Mouse (Mus musculus): ENCODE measurements around the gene Pnpla3. TPM values are rescaled to one million over a fixed set of nuclear protein-coding genes. Genes with fewer than 3 reads are reported as not detected.
"Not testable (repeated sequence)": the region's sequence is repeated elsewhere in the genome, so short reads cannot be mapped to it uniquely, and the experiment has no call there.

Pnpla3 gene
- 1 to 10 TPM in 1 of 4 experiments, under 1 TPM in 3; 0.34 to 2.4 (median 0.57) TPM for total RNA-seq (2022)

DNA sequence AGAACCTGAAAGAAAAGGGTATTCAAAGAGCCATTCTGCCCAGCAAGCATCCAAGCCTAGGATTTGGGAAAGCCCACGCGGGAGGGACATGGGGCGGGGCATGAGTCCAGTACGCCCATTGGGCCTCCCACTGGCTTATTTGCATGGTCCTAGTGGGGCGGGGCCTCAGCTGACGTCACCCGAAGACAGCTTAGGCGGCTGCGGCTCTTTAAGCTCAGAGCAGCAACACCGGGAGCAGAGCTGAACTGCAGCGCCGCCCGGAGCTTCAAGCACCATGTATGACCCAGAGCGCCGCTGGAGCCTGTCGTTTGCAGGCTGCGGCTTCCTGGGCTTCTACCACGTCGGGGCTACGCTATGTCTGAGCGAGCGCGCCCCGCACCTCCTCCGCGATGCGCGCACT, at the start of gene Pnpla3:
TSS of gene Pnpla3 (plus strand) at position 238 of the 400 bp plus-strand sequence.
- DNase-seq (ENCODE audit: low spot score), result peak; percentile 95

DNA sequence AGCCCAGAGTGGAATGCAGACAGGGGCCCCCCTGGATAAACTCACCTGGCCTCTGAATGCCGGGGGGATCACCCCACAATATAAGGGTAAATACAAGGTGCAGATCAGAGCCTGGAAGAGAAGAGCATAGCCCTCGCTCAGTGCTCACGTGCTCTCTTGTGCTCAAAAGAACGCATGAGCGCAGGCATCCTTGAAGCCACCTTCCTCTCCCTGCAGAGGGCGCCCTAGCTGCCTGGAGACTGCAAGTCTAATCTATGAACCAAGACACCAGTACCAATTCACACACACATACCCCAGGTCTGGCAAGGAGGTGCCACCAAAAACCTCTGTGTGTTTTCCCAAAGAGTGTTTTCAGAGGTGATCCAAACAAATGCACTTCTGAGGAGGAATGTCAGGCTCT, 47.0 kb upstream of the Pnpla3 start:
- DNase-seq (ENCODE audit: low spot score), result no peak

DNA sequence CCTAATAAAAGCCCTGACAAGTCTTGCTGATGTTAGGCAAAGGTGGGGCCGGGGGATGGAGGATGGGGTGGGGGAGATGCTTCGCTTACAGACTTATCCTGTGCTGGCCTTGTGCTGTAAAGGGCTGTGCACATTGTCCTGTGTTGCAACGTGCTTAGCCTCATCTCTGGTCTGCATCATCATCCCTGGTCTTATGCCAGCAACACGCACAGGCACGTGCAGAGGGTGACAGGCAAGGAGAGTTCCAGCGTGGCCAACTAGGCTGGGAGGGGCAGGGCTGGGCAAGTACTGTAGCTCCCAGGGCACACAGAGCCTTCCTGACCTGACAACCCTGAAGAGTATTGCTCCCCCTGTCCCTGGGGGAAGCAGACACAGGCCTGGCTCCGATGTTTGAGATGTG, 46.6 kb upstream of the Pnpla3 start:
- no peak for DNase-seq (ENCODE audit: low spot score)

DNA sequence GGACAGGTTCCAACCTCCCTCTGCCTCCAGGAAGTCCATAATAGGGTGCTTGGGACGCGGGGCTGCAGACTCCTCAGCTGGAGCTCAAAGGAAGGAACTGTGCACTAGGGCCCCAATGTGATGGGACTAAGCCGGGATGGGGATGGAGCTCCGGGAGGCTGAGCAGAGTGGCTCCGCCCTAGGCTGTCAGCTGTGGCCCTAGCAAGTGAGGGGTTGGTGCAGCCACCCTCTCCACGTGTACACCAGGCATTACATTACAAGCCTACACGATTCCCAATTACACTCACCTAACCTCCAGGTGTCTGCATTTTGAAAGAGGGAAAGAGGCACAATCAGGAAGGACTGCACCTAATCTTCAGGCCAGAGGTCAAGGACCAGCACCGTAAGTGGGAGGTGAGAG, 44.6 kb upstream of the Pnpla3 start, which contains the start of gene Pnpla5:
TSS of gene Pnpla5 (minus strand) at position 101 of the 400 bp plus-strand sequence.
- DNase-seq (ENCODE audit: low spot score), result no peak

DNA sequence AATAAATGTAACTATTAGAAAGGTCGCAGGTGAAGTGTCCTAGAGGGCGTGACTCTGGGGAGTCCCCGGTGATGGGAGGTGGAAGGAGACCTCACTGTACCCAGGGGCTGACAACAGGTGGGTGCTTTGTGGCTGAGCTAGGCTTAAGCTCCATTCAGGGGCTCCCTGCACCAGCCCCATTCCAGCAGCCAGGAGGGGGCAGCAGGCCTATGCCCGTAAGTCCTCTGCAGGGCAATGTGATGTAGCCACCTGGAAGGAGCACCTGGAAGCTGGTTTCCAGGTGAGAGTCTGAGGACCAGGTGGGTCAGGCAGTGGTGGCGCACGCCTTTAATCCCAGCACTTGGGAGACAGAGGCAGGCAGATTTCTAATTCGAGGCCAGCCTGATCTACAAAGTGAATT, 43.6 kb upstream of the Pnpla3 start:
- DNase-seq (ENCODE audit: low spot score), result no peak

- DNase-seq (ENCODE audit: low spot score), result no peak
Observed at GRCm38 (mm10) chr15:84126447-84126846, 41.2 kb upstream of the Pnpla3 start.

GRCm38 (mm10) chr15:84126871-84127270, 40.8 kb upstream of the Pnpla3 start:
- no peak for DNase-seq (ENCODE audit: low spot score)

DNA sequence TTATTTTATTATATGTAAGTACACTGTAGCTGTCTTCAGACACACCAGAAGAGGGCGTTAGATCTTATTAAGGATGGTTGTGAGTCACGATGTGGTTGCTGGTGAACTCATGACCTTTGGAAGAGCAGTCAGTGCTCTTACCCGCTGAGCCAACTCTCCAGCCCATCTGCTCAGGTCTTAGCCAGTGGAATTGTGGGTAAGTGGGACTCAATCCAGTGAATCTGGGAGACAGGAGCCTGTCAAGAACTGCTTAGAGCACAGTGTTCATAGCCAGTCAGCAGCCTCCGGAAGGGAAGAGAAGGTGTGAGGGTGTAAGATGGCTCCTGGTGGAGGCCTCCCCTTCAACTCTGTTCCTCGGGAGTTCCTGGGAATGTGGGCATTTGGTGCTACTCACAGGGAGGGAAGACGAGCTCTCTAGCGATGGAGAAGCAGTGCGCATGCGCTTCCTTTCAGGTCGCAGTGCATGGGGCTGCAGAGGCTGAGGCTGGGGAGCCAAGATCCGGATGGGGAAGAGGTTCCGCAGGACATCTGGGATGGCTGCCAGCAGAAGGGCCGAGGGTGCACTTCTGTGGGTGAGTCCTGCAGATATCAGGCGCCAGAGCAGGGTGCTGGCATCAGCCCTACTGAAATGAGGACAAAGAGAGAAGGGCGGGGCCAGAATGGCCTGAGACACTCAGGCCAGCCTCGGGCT, 36.4 kb upstream of the Pnpla3 start:
- DNase-seq (ENCODE audit: low spot score), result peak; percentile 73

DNA sequence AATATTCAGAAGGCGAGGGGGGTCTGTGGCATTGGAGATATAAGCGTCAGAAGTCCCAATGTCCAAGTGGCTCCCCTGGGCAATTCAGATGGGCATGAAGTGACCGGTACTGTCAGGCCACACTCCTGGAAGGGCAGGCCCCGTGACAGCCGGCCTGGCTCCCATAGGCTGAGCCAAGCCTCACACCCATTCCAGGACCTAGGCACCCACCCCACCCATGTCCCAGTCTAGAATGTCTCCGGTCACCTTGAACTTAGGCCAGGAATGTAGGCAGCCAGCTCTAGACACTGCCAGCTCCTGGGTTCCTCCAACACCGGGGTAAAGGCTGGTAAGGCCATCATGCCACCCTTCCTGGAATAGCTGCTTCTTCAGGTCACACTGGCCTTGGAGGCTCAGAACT, 35.7 kb upstream of the Pnpla3 start:
- DNase-seq (ENCODE audit: low spot score), result peak; percentile 73

- peak; percentile 67 for DNase-seq (ENCODE audit: low spot score)
Observed at GRCm38 (mm10) chr15:84133440-84133839, 34.2 kb upstream of the Pnpla3 start.

GRCm38 (mm10) chr15:84135472-84135871, 32.2 kb upstream of the Pnpla3 start:
- DNase-seq (ENCODE audit: low spot score), result no peak

GRCm38 (mm10) chr15:84136473-84137415, 30.9 kb upstream of the Pnpla3 start:
- DNase-seq (ENCODE audit: low spot score), result no peak

DNA sequence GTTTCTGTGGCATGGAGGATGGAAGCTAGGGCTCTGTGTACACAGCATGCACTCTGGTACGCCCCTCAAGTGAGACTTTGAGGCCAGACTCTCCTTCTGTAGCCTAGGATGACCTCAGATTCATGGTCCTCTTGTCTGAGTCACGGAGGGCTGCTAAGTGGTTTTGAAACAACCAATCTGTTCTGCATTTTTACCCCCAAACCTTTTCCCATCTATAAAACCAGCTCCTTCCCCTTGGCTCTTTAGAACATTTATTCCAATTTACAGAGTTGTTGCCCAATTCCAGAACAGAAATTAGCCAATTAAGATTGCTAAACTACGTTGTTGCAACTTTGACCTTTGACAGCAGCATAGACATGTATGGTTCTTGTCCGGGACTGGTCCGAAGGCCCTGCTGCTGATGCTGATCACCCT, 28.0 kb upstream of the Pnpla3 start:
- DNase-seq (ENCODE audit: low spot score), result no peak

- DNase-seq (ENCODE audit: low spot score), result no peak
Observed at GRCm38 (mm10) chr15:84140109-84140508, 27.5 kb upstream of the Pnpla3 start.

DNA sequence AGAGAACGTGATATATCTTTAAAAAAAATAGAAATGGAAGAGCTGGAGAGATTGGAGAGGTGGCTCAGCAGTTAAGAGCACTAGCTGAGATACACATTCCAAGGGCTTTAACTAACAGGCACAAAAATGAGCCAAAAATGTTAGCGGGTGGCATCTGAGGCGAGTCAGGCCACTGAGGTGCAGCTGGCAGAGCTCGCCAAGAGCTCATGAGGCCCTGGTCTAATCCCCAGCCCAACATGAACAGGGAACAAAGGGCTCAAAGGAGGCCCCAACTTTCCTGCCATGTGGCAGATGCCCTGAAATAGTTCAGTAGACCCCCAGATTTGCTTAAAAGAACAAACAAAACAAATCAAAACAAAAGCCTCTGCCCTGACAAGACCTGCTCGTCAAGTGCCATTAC, 26.7 kb upstream of the Pnpla3 start:
- no peak for DNase-seq (ENCODE audit: low spot score)

- DNase-seq (ENCODE audit: low spot score), result no peak
Observed at GRCm38 (mm10) chr15:84156158-84156557, 11.5 kb upstream of the Pnpla3 start.

GRCm38 (mm10) chr15:84157530-84157929, 10.1 kb upstream of the Pnpla3 start:
- DNase-seq (ENCODE audit: low spot score), result not testable (repeated sequence)

DNA sequence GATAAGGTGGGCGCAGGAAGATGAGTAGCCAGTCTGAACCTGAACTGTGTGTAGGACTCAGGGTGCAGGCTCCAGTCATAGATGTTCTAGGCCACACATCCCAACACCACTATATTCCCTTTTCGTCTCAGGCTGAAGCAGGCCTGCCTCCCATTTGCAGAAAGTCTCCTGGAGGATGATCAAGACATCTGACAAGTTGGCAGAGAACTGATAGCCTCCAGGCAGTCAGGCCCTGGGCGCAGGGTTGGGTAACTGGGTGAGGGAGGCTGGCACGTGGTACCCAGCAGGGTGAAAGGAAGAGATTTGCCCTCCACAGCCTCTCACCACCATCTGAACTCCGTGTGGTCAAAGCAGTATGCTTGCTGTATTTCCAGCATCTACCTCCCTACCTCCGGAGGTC, 5.8 kb upstream of the Pnpla3 start:
- no peak for DNase-seq (ENCODE audit: low spot score)

DNA sequence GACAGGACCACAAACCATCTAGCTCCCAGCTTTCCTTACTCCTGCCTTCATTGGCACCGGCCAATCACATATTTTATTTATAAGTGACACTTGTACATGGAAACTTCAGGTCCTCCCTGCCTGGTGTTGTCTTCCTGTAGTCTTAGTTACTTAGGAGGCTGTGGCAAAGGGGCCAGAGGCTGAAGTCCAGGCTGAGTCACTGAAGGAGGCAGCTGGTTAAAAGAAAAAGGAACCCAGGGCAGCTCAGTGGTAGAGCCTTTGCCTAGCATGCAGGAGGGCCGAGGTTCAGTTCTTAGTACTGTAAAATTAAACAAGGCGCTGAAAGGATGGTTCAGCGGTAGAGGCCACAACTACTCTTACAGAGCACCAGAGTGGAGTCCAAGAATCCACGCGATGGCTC, 819 bp upstream of the Pnpla3 start:
- DNase-seq (ENCODE audit: low spot score), result no peak

GRCm38 (mm10) chr15:84168170-84169161, 829 bp downstream of the Pnpla3 start:
- no peak for DNase-seq (ENCODE audit: low spot score)

GRCm38 (mm10) chr15:84169511-84169910, 1.9 kb downstream of the Pnpla3 start:
- DNase-seq (ENCODE audit: low spot score), result no peak

Measured in heart, adult 8-10 months (tissue).